Mouse (Mus musculus): ENCODE measurements at regions not wholly inside any gene's neighbourhood (a gene's known extent, or its start where the extent isn't known, plus 50 kb on each side); places are given as distances from the start of the nearest gene placed in this dataset.

DNA sequence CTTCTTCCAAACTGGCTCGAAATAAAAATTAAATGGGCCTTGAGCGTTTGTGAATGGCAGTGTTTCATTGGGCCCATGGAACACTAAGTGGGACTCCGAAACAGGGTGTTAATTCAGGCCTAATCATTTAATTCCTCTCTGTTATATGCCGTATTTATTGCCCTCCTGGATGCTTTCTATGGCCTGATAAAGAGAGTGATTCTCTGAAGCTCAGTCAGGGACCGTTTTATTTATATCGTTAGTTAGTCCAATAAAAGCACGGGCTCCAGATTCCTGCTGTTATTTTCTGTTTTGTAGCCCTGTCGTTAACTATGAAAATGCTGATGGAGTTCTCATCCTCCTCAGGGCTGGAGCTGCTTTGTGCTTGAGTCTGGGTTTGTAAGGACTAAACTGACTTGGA, 406.2 kb upstream of the Hnrnpa3 start:
- TF ChIP-seq POLR2A (IDR thresholded peaks at IDR 0.05; ENCODE audit: control insufficient read depth, extremely low read depth, insufficient read depth, low read length, poor library complexity) (no peak), CTCF (IDR thresholded peaks at IDR 0.05; ENCODE audit: borderline replicate concordance, control insufficient read depth, extremely low read depth, insufficient read depth, low read length, poor library complexity) (no peak)
